Mouse (Mus musculus): ENCODE results near the gene Sprr4.

DNA sequence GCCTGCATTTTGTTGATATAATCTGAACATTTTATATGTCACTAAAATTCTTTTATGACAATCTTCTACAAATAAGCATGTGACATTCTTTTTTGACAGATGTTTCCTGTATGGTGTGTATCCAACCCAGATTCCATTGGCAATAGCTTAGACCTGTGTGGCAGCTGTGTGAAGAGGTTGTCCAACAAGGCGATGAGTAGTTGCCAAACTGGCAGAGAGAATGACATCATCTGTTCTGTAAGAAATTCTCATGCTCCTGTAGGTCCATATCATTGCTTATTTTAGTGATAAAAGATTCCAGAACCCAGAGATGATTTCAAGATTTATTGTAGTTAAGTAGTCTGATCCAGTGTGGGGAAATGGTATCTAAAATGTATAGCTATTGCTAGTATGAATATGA, 33.7 kb downstream of the Sprr4 start:
- TF ChIP-seq GATA1 (IDR thresholded peaks at IDR 0.05; ENCODE audit: low read length): no peak
- TF ChIP-seq TAL1 (IDR thresholded peaks at IDR 0.05; ENCODE audit: low read length): no peak
